Mouse (Mus musculus): Measurements from ENCODE around the gene Drosha. TPM values are rescaled to one million over a fixed set of nuclear protein-coding genes. Genes with fewer than 3 reads are reported as not detected.
A peak's percentile ranks its signal among the peaks of the same experiment; 100 is the strongest.

Gene Drosha
- polyA plus RNA-seq, 1 experiment = 120 TPM

DNA sequence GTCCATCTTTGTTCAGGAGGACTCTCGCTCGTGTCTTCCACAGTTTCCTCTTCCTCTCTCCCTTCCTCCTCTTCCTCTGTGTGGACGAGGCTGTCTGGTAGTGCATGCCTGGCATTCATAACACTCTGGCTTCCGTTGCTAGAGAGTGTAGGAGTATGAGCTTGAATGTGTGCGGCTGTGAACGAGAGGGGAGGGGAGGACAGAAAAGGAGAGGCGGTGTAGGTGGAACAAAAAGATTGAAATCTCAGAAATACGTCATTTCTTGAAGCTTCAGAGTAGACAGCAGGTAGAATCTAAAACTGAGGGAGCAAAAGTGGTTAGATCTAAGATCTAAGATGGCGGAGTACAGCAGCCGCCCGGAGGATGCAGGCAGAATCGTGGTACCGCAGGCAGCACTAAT, 70.8 kb downstream of the Drosha start:
- H3K36me3 ChIP-seq (ENCODE audit: control insufficient read depth, insufficient read depth, low read length, poor library complexity, severe bottlenecking) = peaks cover 24% of the 10 kb centered on the region
- H3K4me3 ChIP-seq (ENCODE audit: low read depth, low read length) = no peak overlapping the region
- H3K9me3 ChIP-seq (replicated peaks; ENCODE audit: control insufficient read depth, insufficient read depth, low read length, poor library complexity, severe bottlenecking) = no peaks in the 10 kb centered on the region
- no peak overlapping the region for H3K27ac ChIP-seq (ENCODE audit: insufficient read depth, low read length)
- no peaks in the 10 kb centered on the region for H3K27me3 ChIP-seq (ENCODE audit: control insufficient read depth, insufficient read depth, low read length, poor library complexity, severe bottlenecking)
- no peaks in the 10 kb centered on the region for H3K4me1 ChIP-seq (ENCODE audit: control insufficient read depth, insufficient read depth, low read length)
- H3K9ac ChIP-seq (ENCODE audit: low read depth, poor library complexity, severe bottlenecking) = no peak overlapping the region
- TF ChIP-seq EP300 (IDR thresholded peaks at IDR 0.05; ENCODE audit: insufficient read depth, low read depth, low read length) = no peak

DNA sequence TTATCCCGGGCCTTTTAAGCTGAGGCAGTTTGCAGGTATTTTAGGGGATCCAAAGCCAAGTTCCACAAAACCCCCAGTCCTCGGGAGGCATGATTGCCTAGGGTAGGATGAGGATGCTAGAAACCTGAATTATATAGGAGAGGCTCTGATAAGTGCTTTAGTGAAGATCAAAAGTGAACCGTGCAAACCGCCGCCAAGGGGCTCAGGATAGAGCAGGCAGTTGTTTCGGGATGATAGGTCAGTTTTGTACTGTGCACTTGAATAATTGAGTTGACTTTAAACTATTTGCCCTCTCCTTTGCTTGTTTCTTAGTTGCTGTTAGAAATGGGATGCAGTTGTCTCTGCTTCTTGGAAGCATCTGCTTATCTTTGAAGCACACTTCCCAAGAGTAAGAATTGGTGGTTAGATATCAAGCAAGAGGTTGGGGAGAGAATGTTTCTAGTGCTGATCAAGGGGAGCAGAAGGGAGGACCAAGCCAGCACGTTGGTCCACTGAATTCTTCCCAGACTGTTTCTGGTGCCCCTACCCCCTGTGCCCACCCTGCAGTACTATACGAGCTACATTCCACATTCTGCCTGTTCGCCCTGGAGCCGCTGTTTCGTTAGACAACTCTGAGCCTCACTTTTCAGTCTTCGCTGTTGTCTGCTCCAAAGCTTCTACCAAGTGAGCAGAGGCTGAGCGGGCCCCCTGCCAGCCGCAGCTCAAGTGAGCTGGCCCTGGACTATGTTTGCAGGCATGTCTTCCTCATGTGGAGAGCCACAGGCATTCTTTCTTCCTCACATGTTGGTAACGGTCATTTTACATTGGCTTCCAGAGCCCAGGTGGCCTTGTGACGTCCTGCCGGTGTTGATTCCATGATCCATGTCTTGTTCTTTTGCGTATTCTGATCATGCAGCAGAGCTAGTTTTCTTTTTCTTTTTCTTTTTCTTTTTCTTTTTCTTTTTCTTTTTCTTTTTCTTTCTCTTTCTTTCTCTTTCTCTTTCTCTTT, 71.7 kb downstream of the Drosha start:
- no peak overlapping the region for H3K27ac ChIP-seq (ENCODE audit: insufficient read depth, low read length)
- H3K27me3 ChIP-seq (ENCODE audit: control insufficient read depth, insufficient read depth, low read length, poor library complexity, severe bottlenecking) = no peaks in the 10 kb centered on the region
- TF ChIP-seq POLR2A (IDR thresholded peaks at IDR 0.05; ENCODE audit: insufficient read depth, low read length) (no peak), CTCF (IDR thresholded peaks at IDR 0.05; ENCODE audit: low read depth, low read length) (no peak), EP300 (IDR thresholded peaks at IDR 0.05; ENCODE audit: insufficient read depth, low read depth, low read length) (no peak)
- no peak overlapping the region for H3K4me3 ChIP-seq (ENCODE audit: low read depth, low read length)
- H3K36me3 ChIP-seq (ENCODE audit: control insufficient read depth, insufficient read depth, low read length, poor library complexity, severe bottlenecking) = peaks cover 24% of the 10 kb centered on the region
- H3K9ac ChIP-seq (ENCODE audit: low read depth, poor library complexity, severe bottlenecking) = no peak overlapping the region
- H3K4me1 ChIP-seq (ENCODE audit: control insufficient read depth, insufficient read depth, low read length) = no peaks in the 10 kb centered on the region
- no peaks in the 10 kb centered on the region for H3K9me3 ChIP-seq (replicated peaks; ENCODE audit: control insufficient read depth, insufficient read depth, low read length, poor library complexity, severe bottlenecking)

DNA sequence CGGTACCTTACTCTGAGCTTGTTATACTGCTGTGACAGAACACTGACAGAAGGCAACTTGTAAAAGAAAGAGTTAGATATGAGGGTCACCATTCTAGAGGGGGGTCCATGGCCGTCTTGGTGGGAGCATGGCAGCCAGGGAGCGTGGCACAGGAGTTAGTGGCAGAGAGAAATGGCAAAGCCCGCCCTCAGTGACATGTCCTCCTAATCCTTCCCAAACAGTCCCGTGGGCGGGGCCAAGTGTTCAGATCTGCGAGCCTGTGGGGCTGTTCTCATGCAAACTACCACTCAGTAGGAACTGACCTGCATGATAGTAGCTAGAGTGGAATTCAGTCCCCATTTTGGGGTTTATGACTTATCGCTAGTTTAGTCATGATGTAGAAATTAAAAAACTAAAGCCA, 73.2 kb downstream of the Drosha start:
- H3K27ac ChIP-seq (ENCODE audit: insufficient read depth, low read length) = peak overlapping the region; percentile 63
- H3K9ac ChIP-seq (ENCODE audit: low read depth, poor library complexity, severe bottlenecking) = no peak overlapping the region
- H3K9me3 ChIP-seq (replicated peaks; ENCODE audit: control insufficient read depth, insufficient read depth, low read length, poor library complexity, severe bottlenecking) = no peaks in the 10 kb centered on the region
- no peak overlapping the region for H3K4me3 ChIP-seq (ENCODE audit: low read depth, low read length)
- peaks cover 29% of the 10 kb centered on the region for H3K36me3 ChIP-seq (ENCODE audit: control insufficient read depth, insufficient read depth, low read length, poor library complexity, severe bottlenecking)
- H3K4me1 ChIP-seq (ENCODE audit: control insufficient read depth, insufficient read depth, low read length) = no peaks in the 10 kb centered on the region
- H3K27me3 ChIP-seq (ENCODE audit: control insufficient read depth, insufficient read depth, low read length, poor library complexity, severe bottlenecking) = no peaks in the 10 kb centered on the region
- TF ChIP-seq EP300 (IDR thresholded peaks at IDR 0.05; ENCODE audit: insufficient read depth, low read depth, low read length) (no peak), CTCF (IDR thresholded peaks at IDR 0.05; ENCODE audit: low read depth, low read length) (no peak), POLR2A (IDR thresholded peaks at IDR 0.05; ENCODE audit: insufficient read depth, low read length) (no peak)

DNA sequence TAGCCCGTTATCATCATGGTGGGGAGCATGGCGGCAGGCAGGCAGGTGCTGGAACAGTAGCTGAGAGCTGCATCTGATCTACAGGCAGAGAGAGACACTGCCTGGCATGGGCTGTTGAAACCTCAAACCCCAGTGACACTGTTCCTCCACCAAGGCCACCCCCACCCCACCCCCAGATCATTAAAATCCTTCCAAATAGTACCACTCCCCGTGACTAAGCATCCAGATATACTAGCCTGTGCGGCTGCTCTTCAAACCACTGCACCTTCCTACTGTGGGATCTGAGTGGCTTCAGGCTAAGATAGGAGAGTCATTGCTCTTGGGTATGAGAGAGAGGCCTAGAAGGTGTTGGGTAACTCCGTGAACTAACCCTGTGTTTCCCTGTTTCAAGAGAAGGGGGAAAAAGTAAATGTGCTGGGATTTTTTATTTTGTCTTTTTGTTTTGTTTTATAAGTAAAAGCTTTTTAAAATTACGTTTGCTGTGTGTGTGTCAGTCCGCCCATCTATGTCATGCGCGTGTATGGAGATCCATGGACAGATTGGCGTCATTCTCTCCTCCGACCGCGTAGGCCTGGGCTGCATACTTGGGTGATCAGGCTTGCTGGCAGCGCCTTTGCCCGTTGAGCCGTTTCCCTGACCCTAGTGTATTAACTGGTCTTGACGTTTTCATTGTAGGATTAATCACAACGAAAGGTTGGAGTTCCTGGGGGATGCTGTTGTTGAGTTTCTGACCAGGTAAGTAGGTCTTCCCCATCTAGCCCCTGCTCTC, 76.0 kb downstream of the Drosha start:
- no peaks in the 10 kb centered on the region for H3K9me3 ChIP-seq (replicated peaks; ENCODE audit: control insufficient read depth, insufficient read depth, low read length, poor library complexity, severe bottlenecking)
- no peak overlapping the region for H3K9ac ChIP-seq (ENCODE audit: low read depth, poor library complexity, severe bottlenecking)
- TF ChIP-seq CTCF (IDR thresholded peaks at IDR 0.05; ENCODE audit: low read depth, low read length) (no peak), POLR2A (IDR thresholded peaks at IDR 0.05; ENCODE audit: insufficient read depth, low read length) (no peak), EP300 (IDR thresholded peaks at IDR 0.05; ENCODE audit: insufficient read depth, low read depth, low read length) (no peak)
- peaks cover 29% of the 10 kb centered on the region for H3K36me3 ChIP-seq (ENCODE audit: control insufficient read depth, insufficient read depth, low read length, poor library complexity, severe bottlenecking)
- no peaks in the 10 kb centered on the region for H3K4me1 ChIP-seq (ENCODE audit: control insufficient read depth, insufficient read depth, low read length)
- no peaks in the 10 kb centered on the region for H3K27me3 ChIP-seq (ENCODE audit: control insufficient read depth, insufficient read depth, low read length, poor library complexity, severe bottlenecking)
- no peak overlapping the region for H3K4me3 ChIP-seq (ENCODE audit: low read depth, low read length)
- no peak overlapping the region for H3K27ac ChIP-seq (ENCODE audit: insufficient read depth, low read length)

DNA sequence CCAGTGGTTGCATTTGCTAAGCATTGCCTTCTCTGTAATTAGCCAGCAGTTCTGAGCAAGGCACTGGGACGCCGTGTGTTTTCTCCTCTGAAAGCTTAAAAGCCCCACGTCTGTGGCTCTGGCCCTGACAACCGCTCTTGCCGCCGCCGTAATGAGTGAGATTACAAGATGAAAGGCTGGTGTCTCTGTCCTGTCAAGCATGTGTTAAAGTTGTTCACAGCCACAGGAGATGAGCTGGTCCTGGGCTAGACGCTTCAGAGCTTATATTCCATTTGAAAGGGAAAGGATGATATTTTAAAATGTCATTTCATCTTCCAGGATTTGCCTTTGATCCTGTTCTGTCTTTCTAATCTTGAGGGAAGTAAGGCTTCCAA, 76.6 kb downstream of the Drosha start:
- no peaks in the 10 kb centered on the region for H3K4me1 ChIP-seq (ENCODE audit: control insufficient read depth, insufficient read depth, low read length)
- no peak overlapping the region for H3K9ac ChIP-seq (ENCODE audit: low read depth, poor library complexity, severe bottlenecking)
- no peak overlapping the region for H3K27ac ChIP-seq (ENCODE audit: insufficient read depth, low read length)
- H3K4me3 ChIP-seq (ENCODE audit: low read depth, low read length) = no peak overlapping the region
- H3K36me3 ChIP-seq (ENCODE audit: control insufficient read depth, insufficient read depth, low read length, poor library complexity, severe bottlenecking) = peaks cover 32% of the 10 kb centered on the region
- H3K9me3 ChIP-seq (replicated peaks; ENCODE audit: control insufficient read depth, insufficient read depth, low read length, poor library complexity, severe bottlenecking) = no peaks in the 10 kb centered on the region
- H3K27me3 ChIP-seq (ENCODE audit: control insufficient read depth, insufficient read depth, low read length, poor library complexity, severe bottlenecking) = no peaks in the 10 kb centered on the region
- no peak for TF ChIP-seq CTCF (IDR thresholded peaks at IDR 0.05; ENCODE audit: low read depth, low read length)
- TF ChIP-seq POLR2A (IDR thresholded peaks at IDR 0.05; ENCODE audit: insufficient read depth, low read length) = no peak
- TF ChIP-seq EP300 (IDR thresholded peaks at IDR 0.05; ENCODE audit: insufficient read depth, low read depth, low read length) = no peak

DNA sequence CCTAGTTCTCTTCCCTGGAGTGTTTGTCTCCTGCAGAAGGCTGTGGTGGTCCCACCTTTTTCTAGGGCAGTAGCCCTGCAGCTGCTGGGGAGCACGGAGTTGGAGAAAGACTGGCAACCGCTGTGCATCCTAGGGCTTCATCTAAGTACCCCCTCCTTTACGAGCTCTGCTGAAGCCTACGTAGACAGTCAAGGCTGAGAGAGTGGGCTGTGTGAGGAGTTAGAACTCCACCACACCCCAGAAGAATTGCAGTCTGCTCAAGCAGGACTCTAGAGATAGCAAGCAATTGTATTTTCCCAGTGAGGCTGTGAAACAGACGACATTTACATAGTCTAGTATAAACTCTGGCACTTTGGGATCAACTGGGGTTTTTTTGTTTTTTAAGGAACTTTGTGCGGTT, 79.8 kb downstream of the Drosha start:
- H3K9ac ChIP-seq (ENCODE audit: low read depth, poor library complexity, severe bottlenecking) = no peak overlapping the region
- H3K4me1 ChIP-seq (ENCODE audit: control insufficient read depth, insufficient read depth, low read length) = no peaks in the 10 kb centered on the region
- H3K27me3 ChIP-seq (ENCODE audit: control insufficient read depth, insufficient read depth, low read length, poor library complexity, severe bottlenecking) = no peaks in the 10 kb centered on the region
- TF ChIP-seq POLR2A (IDR thresholded peaks at IDR 0.05; ENCODE audit: insufficient read depth, low read length) = no peak
- no peak for TF ChIP-seq CTCF (IDR thresholded peaks at IDR 0.05; ENCODE audit: low read depth, low read length)
- TF ChIP-seq EP300 (IDR thresholded peaks at IDR 0.05; ENCODE audit: insufficient read depth, low read depth, low read length) = no peak
- peaks cover 47% of the 10 kb centered on the region for H3K36me3 ChIP-seq (ENCODE audit: control insufficient read depth, insufficient read depth, low read length, poor library complexity, severe bottlenecking)
- H3K27ac ChIP-seq (ENCODE audit: insufficient read depth, low read length) = no peak overlapping the region
- no peak overlapping the region for H3K4me3 ChIP-seq (ENCODE audit: low read depth, low read length)
- no peaks in the 10 kb centered on the region for H3K9me3 ChIP-seq (replicated peaks; ENCODE audit: control insufficient read depth, insufficient read depth, low read length, poor library complexity, severe bottlenecking)

Measured in ES-Bruce4 (cell line).